Mouse (Mus musculus): ENCODE results near the gene Cfap73. TPM values are rescaled to one million over a fixed set of nuclear protein-coding genes. Genes with fewer than 3 reads are reported as not detected.

Gene Cfap73
- total and polyA plus RNA-seq, 2 experiments from 2014 or later = not detected

DNA sequence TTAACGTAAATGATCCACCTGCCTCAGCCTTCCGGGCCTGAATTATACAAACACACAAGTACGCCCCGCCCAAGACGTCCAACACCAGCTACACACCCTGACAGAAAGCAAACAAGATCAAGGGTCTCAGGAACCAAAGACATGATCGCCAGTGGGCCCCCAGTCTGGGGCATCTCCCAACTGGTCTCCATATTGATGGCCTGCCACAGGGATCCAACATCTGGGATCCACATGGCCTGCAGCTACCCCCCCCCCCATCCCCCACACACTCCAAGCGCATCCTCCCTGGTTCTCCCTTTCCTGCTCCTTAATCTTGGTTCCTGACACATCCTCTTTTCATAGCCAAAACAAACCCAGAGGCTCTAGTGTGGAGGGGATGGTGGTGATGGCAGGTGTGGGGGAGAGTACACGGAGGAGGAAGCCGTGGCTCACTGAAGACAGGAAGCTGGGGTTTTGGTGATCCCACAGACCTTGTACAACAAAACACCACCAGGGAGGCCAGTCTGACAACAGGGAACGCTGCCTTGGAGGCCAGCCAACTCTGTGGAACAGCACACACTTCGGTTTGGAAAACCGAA lies 55.4 kb downstream of the Cfap73 start:
- no peak for TF ChIP-seq CTCF (IDR thresholded peaks at IDR 0.05; ENCODE audit: low read depth)
- TF ChIP-seq EP300 (IDR thresholded peaks at IDR 0.05; ENCODE audit: low read depth) = no peak
- peak overlapping the region; percentile 35 for H3K4me2 ChIP-seq (ENCODE audit: low read depth, low read length)
- peak; percentile 55 for ATAC-seq (ENCODE audit: insufficient read depth, low read depth)
- peak overlapping the region; percentile 32; the same call in 1 of the 2 replicates for H3K9ac ChIP-seq (replicated peaks; ENCODE audit: low read depth, low read length)
- H3K4me1 ChIP-seq (ENCODE audit: control insufficient read depth, insufficient read depth) = peaks cover 8% of the 10 kb centered on the region
- WGBS = 52% methylated on average over 12 of the region's 12 CpGs
- peaks cover 9% of the 10 kb centered on the region for H3K36me3 ChIP-seq (replicated peaks; ENCODE audit: control insufficient read depth, insufficient read depth, low read length)
- H3K27ac ChIP-seq (ENCODE audit: low read depth) = peak overlapping the region; percentile 75
- peak; percentile 77 for DNase-seq (ENCODE audit: low spot score)
- no peaks in the 10 kb centered on the region for H3K27me3 ChIP-seq (ENCODE audit: control insufficient read depth, insufficient read depth, low read length)
- H3K4me3 ChIP-seq (ENCODE audit: low read depth, low read length) = no peak overlapping the region
- no peaks in the 10 kb centered on the region for H3K9me3 ChIP-seq (replicated peaks; ENCODE audit: control insufficient read depth, low read length)

Other genes with a start within 250 kb of the Cfap73 start
- gene Lhx5, start 202.5 kb downstream of the Cfap73 start, total RNA-seq (2014; rRNA removed; ENCODE audit: low replicate concordance) = not detected in 2 replicates
- not detected in 2 replicates for gene Lhx5, start 202.5 kb downstream of the Cfap73 start, polyA plus RNA-seq (2015; fragmentation: Nextera tagmentation; extraction: Ambion mirVana)
- gene Sdsl, start 161.4 kb downstream of the Cfap73 start, total RNA-seq (2014; rRNA removed; ENCODE audit: low replicate concordance) = 17.0 and 30.3 TPM in 2 replicates
- 20.7 TPM in 2 replicates for gene Sdsl, start 161.4 kb downstream of the Cfap73 start, polyA plus RNA-seq (2015; fragmentation: Nextera tagmentation; extraction: Ambion mirVana)
- not detected in 2 replicates for gene Sds, start 157.7 kb downstream of the Cfap73 start, total RNA-seq (2014; rRNA removed; ENCODE audit: low replicate concordance)
- gene Sds, start 157.7 kb downstream of the Cfap73 start, polyA plus RNA-seq (2015; fragmentation: Nextera tagmentation; extraction: Ambion mirVana) = not detected in 2 replicates
- gene Plbd2, start 130.6 kb downstream of the Cfap73 start, total RNA-seq (2014; rRNA removed; ENCODE audit: low replicate concordance) = 38.1 and 38.3 TPM in 2 replicates
- 43.9 and 47.2 TPM in 2 replicates for gene Plbd2, start 130.6 kb downstream of the Cfap73 start, polyA plus RNA-seq (2015; fragmentation: Nextera tagmentation; extraction: Ambion mirVana)
- gene Slc8b1, start 123.1 kb downstream of the Cfap73 start, total RNA-seq (2014; rRNA removed; ENCODE audit: low replicate concordance) = 4.2 and 16.0 TPM in 2 replicates
- gene Slc8b1, start 123.1 kb downstream of the Cfap73 start, polyA plus RNA-seq (2015; fragmentation: Nextera tagmentation; extraction: Ambion mirVana) = 3.4 and 3.6 TPM in 2 replicates
- gene Tpcn1, start 45.6 kb downstream of the Cfap73 start, total RNA-seq (2014; rRNA removed; ENCODE audit: low replicate concordance) = 15.8 and 27.6 TPM in 2 replicates
- 11.5 and 11.7 TPM in 2 replicates for gene Tpcn1, start 45.6 kb downstream of the Cfap73 start, polyA plus RNA-seq (2015; fragmentation: Nextera tagmentation; extraction: Ambion mirVana)
- not detected in 2 replicates for gene Iqcd, start 45.2 kb downstream of the Cfap73 start, total RNA-seq (2014; rRNA removed; ENCODE audit: low replicate concordance)
- 0.14 and 0.18 TPM in 2 replicates for gene Iqcd, start 45.2 kb downstream of the Cfap73 start, polyA plus RNA-seq (2015; fragmentation: Nextera tagmentation; extraction: Ambion mirVana)
- 20.2 and 24.5 TPM in 2 replicates for gene Rita1, start 21.6 kb downstream of the Cfap73 start, total RNA-seq (2014; rRNA removed; ENCODE audit: low replicate concordance)
- 15.7 and 16.3 TPM in 2 replicates for gene Rita1, start 21.6 kb downstream of the Cfap73 start, polyA plus RNA-seq (2015; fragmentation: Nextera tagmentation; extraction: Ambion mirVana)
- gene Ddx54, start 21.5 kb downstream of the Cfap73 start, total RNA-seq (2014; rRNA removed; ENCODE audit: low replicate concordance) = 23.0 and 24.1 TPM in 2 replicates
- 17.1 and 18.2 TPM in 2 replicates for gene Ddx54, start 21.5 kb downstream of the Cfap73 start, polyA plus RNA-seq (2015; fragmentation: Nextera tagmentation; extraction: Ambion mirVana)
- not detected in 2 replicates for gene Rasal1, start 14.6 kb upstream of the Cfap73 start, total RNA-seq (2014; rRNA removed; ENCODE audit: low replicate concordance)
- 0.10 TPM in 1 of 2 replicates, not detected in the other for gene Rasal1, start 14.6 kb upstream of the Cfap73 start, polyA plus RNA-seq (2015; fragmentation: Nextera tagmentation; extraction: Ambion mirVana)
- gene Dtx1, start 77.7 kb upstream of the Cfap73 start, total RNA-seq (2014; rRNA removed; ENCODE audit: low replicate concordance) = 1.7 and 13.8 TPM in 2 replicates
- gene Dtx1, start 77.7 kb upstream of the Cfap73 start, polyA plus RNA-seq (2015; fragmentation: Nextera tagmentation; extraction: Ambion mirVana) = 0.30 and 0.48 TPM in 2 replicates
- 1.1 TPM in 1 of 2 replicates, not detected in the other for gene Oas2, start 115.6 kb upstream of the Cfap73 start, total RNA-seq (2014; rRNA removed; ENCODE audit: low replicate concordance)
- 0.15 and 0.25 TPM in 2 replicates for gene Oas2, start 115.6 kb upstream of the Cfap73 start, polyA plus RNA-seq (2015; fragmentation: Nextera tagmentation; extraction: Ambion mirVana)
- gene Oas3, start 143.4 kb upstream of the Cfap73 start, total RNA-seq (2014; rRNA removed; ENCODE audit: low replicate concordance) = 0.80 and 1.6 TPM in 2 replicates
- gene Oas3, start 143.4 kb upstream of the Cfap73 start, polyA plus RNA-seq (2015; fragmentation: Nextera tagmentation; extraction: Ambion mirVana) = 0.18 and 0.26 TPM in 2 replicates
- not detected in 2 replicates for gene Oas1e, start 161.3 kb upstream of the Cfap73 start, total RNA-seq (2014; rRNA removed; ENCODE audit: low replicate concordance)
- gene Oas1e, start 161.3 kb upstream of the Cfap73 start, polyA plus RNA-seq (2015; fragmentation: Nextera tagmentation; extraction: Ambion mirVana) = not detected in 2 replicates
- gene Oas1c, start 178.3 kb upstream of the Cfap73 start, total RNA-seq (2014; rRNA removed; ENCODE audit: low replicate concordance) = 0.34 and 1.6 TPM in 2 replicates
- gene Oas1c, start 178.3 kb upstream of the Cfap73 start, polyA plus RNA-seq (2015; fragmentation: Nextera tagmentation; extraction: Ambion mirVana) = 0.83 and 0.92 TPM in 2 replicates
- gene Oas1f, start 213.1 kb upstream of the Cfap73 start, total RNA-seq (2014; rRNA removed; ENCODE audit: low replicate concordance) = not detected in 2 replicates
- not detected in 2 replicates for gene Oas1f, start 213.1 kb upstream of the Cfap73 start, polyA plus RNA-seq (2015; fragmentation: Nextera tagmentation; extraction: Ambion mirVana)
- gene Oas1h, start 227.2 kb upstream of the Cfap73 start, total RNA-seq (2014; rRNA removed; ENCODE audit: low replicate concordance) = not detected in 2 replicates
- gene Oas1h, start 227.2 kb upstream of the Cfap73 start, polyA plus RNA-seq (2015; fragmentation: Nextera tagmentation; extraction: Ambion mirVana) = not detected in 2 replicates